Mouse (Mus musculus): ENCODE measurements around the gene Sema3e. TPM values are rescaled to one million over a fixed set of nuclear protein-coding genes. Genes with fewer than 3 reads are reported as not detected.

The Sema3e gene
- total RNA-seq, 2 experiments from 2014 or later = 0.51 to 0.62 TPM

- no peak for DNase-seq (ENCODE audit: low spot score in 2 of 2)
These were observed 37.9 kb downstream of the Sema3e start for GRCm38 (mm10) chr5:14062918-14063481.

- DNase-seq (ENCODE audit: low spot score in 2 of 2) = no peak
These were observed 48.1 kb downstream of the Sema3e start for GRCm38 (mm10) chr5:14073152-14073551.

GRCm38 (mm10) chr5:14088100-14088499, 63.0 kb downstream of the Sema3e start:
- DNase-seq (ENCODE audit: low spot score in 2 of 2) = no peak

- no peak for DNase-seq (ENCODE audit: low spot score in 2 of 2)
These were observed 65.0 kb downstream of the Sema3e start for GRCm38 (mm10) chr5:14089875-14090608.

GRCm38 (mm10) chr5:14090609-14090969, 65.5 kb downstream of the Sema3e start:
- DNase-seq (ENCODE audit: low spot score in 2 of 2) = no peak

GRCm38 (mm10) chr5:14092262-14092776, 67.2 kb downstream of the Sema3e start:
- no peak for DNase-seq (ENCODE audit: low spot score in 2 of 2)

- no peak for DNase-seq (ENCODE audit: low spot score in 2 of 2)
These were observed 71.1 kb downstream of the Sema3e start for GRCm38 (mm10) chr5:14096196-14096595.

GRCm38 (mm10) chr5:14098677-14099076, 73.6 kb downstream of the Sema3e start:
- no peak for DNase-seq (ENCODE audit: low spot score in 2 of 2)

GRCm38 (mm10) chr5:14107365-14107764, 82.3 kb downstream of the Sema3e start:
- DNase-seq (ENCODE audit: low spot score in 2 of 2) = no peak

GRCm38 (mm10) chr5:14109001-14109400, 83.9 kb downstream of the Sema3e start:
- no peak for DNase-seq (ENCODE audit: low spot score in 2 of 2)

GRCm38 (mm10) chr5:14111401-14111800, 86.3 kb downstream of the Sema3e start:
- no peak for DNase-seq (ENCODE audit: low spot score in 2 of 2)

- no peak for DNase-seq (ENCODE audit: low spot score in 2 of 2)
These were observed 96.8 kb downstream of the Sema3e start for GRCm38 (mm10) chr5:14121902-14122301.

- no peak for DNase-seq (ENCODE audit: low spot score in 2 of 2)
These were observed 101.5 kb downstream of the Sema3e start for GRCm38 (mm10) chr5:14126591-14126990.

- no peak for DNase-seq (ENCODE audit: low spot score in 2 of 2)
These were observed 110.9 kb downstream of the Sema3e start for GRCm38 (mm10) chr5:14135929-14136328.

- DNase-seq (ENCODE audit: low spot score in 2 of 2) = no peak
These were observed 113.6 kb downstream of the Sema3e start for GRCm38 (mm10) chr5:14138725-14139124.

- DNase-seq (ENCODE audit: low spot score in 2 of 2) = no peak
These were observed 137.5 kb downstream of the Sema3e start for GRCm38 (mm10) chr5:14162579-14162978.

GRCm38 (mm10) chr5:14163280-14163679, 138.2 kb downstream of the Sema3e start:
- no peak for DNase-seq (ENCODE audit: low spot score in 2 of 2)

GRCm38 (mm10) chr5:14167776-14168175, 142.7 kb downstream of the Sema3e start:
- DNase-seq (ENCODE audit: low spot score in 2 of 2) = no peak

GRCm38 (mm10) chr5:14173355-14174183, 148.5 kb downstream of the Sema3e start:
- no peak for DNase-seq (ENCODE audit: low spot score in 2 of 2)

GRCm38 (mm10) chr5:14180571-14180970, 155.5 kb downstream of the Sema3e start:
- no peak for DNase-seq (ENCODE audit: low spot score in 2 of 2)

- no peak for DNase-seq (ENCODE audit: low spot score in 2 of 2)
These were observed 157.1 kb downstream of the Sema3e start for GRCm38 (mm10) chr5:14182156-14182555.
